Mouse (Mus musculus): ENCODE data around the gene Pnmt. TPM values are rescaled to one million over a fixed set of nuclear protein-coding genes. Genes with fewer than 3 reads are reported as not detected.

Gene Pnmt
- total RNA-seq, 2 experiments from 2014 or later: 0.41 to 0.61 TPM

DNA sequence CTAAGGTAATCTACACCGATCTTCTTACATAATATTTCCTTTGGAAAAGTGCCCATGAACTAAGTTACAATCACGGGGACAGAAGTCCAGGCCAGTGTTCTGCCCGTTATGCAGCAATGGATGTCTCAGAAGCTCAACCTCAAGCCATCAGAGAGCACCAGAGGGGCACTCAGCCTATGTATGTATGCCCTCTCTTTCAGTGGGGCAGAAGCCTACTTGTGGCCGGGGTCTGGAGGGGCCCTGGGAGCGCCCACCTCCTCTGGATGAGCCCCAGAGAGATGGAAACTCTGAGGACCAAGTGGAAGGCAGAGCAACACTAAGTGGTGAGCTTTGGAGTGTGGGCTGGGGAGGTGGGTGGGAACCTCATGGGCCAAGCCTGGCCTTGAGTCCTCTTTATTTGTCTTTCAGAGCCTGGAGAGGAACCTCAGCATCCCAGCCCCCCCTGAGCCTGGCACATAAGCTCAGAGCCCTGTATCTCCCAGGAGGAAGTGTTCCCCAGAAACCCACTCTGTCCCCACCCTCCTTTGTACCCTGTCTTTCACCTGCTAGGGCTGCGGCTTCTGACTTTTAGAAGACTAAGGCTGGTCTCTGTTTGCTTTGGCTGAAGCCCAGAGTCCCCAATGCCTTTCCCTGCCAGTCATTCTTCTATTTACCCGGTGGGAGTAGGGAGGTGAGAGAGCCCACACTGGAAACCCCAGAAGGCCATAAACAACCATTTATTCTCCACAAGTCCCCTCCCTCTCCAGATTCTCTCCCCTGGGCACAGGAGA is 29.4 kb upstream of the Pnmt start:
- no peak for DNase-seq
- intact Hi-C loops (cut with DNase I): no loop called here

DNA sequence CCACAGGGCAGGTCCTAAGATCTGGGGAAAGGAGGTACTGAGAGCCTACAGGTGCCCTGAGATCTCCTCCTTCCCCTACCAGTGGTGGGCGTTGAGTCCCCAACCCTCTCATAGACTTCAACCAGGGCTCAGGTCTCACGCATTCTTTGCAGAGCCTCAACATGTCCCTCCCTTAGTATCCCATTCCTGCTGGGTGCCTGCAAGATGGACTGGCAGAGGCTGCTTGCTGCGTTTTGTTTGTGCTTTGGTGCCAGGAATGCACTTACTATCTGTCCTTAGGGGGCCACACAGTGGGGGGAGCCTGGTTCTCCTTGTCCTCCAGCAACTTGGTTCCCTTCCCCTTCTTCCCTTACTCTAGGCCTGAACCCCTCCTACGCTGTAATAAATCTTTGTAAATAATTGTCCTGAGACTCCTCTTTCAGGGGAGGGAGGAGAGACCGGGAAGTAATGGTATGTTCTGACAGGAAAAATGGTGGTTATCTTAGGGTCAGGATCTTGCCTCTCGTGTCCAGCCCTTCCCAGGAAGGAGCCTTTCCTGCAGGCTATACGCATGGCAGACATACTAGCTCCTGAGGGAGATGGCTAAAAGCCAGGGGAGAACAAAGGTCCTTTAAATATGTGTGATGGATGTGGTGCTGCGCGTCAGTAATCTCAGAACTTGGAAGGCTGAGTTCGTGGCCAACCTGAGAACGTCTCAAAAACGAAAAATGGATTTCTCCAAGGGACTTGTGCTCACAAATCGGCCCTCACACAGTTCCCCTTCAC is 28.7 kb upstream of the Pnmt start:
- intact Hi-C loops (cut with DNase I): no loop called here
- no peak for DNase-seq

GRCm38 (mm10) chr11:98358161-98359083 is 27.8 kb upstream of the Pnmt start, which contains the start of gene Stard3:
TSS of gene Stard3 (plus strand) at chr11:98358368.
- DNase-seq: peak; percentile 90 to 92
- intact Hi-C loops (cut with DNase I): no loop called here

DNA sequence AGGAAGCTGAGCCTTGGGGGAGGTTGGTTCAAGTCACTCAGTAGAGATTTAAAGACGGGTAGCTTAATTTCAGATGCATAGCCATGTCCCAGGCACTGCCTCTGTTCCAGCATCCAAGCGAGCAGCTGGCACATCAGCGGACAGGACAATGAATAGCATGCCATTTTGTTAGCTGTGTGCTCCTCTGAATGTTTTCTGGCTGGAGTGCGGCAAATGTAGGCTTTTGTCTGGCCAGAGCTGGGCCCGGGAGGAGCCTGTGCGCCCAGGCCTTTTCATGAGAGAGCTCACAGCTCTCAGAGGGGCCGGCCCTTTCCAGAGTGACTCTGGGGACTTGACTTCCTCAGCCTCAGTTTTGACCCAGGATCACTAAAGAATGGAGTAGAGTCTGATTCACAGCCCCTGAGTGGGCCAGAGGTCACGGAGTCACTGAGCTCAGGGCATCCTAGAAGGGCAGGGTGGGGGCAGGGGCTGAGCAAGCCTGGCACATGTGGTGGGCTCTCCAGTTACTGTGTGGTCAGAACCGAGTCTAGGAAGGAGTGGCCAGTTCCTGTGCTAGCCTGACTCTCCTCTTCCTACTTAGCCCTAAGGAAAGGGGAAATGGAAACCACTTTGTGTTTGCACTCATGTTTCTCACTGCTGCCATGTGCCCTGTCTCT is 25.3 kb upstream of the Pnmt start:
- no peak for DNase-seq
- intact Hi-C loops (cut with DNase I): no loop called here

GRCm38 (mm10) chr11:98363817-98364216 is 22.4 kb upstream of the Pnmt start:
- intact Hi-C loops (cut with DNase I): no loop called here
- DNase-seq: no peak

DNA sequence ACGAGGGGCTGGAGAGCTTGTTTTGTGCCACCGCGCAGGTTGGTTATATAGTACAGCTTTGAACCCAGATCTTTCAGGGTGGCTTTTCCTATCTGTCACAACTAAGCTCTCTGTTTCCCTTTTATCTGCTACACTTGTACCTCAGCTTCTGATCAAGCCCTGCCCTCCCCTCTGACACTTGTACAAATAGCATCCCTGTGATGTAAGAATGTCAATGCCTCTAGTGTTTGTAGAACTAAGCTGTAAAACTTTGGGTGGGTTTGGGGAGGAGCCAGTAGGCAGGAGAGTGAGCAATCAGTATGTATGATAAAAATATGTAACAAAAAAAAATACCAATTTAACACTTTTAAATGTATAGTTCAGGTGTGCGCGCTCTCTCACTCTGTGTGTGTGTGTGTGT is 21.8 kb upstream of the Pnmt start:
- no peak for DNase-seq
- intact Hi-C loops (cut with DNase I): no loop called here

- DNase-seq: no peak
- intact Hi-C loops (cut with DNase I): no loop called here
Observed at GRCm38 (mm10) chr11:98366290-98366689, 20.0 kb upstream of the Pnmt start.

- intact Hi-C loops (cut with DNase I): no loop called here
Observed at GRCm38 (mm10) chr11:98367171-98367862, 18.9 kb upstream of the Pnmt start.

GRCm38 (mm10) chr11:98367863-98368186 is 18.4 kb upstream of the Pnmt start:
- DNase-seq: no peak
- intact Hi-C loops (cut with DNase I): no loop called here

More at GRCm38 (mm10) chr11:98367171-98367862, 18.9 kb upstream of the Pnmt start:
- DNase-seq: no peak

DNA sequence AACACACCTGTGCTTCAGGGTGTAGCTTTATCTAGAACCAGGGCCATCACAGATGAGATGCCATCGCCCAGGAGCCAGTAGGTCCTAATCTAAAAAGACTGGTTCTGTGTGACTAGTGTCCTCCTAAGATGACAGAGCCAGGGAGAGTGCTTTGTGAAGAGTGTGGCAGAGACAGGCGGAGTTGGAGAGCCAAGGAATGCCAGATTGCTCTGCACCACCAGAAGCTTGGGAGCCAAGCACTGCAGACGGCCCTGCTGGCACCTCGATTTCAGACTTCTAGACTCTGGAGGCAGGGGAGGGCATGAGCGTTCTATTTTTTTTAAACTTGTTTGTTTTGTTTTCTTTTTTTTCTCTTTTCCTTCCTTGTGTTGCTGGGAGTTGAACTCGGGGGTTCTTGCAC is 16.9 kb upstream of the Pnmt start:
- intact Hi-C loops (cut with DNase I): no loop called here
- DNase-seq: no peak

DNA sequence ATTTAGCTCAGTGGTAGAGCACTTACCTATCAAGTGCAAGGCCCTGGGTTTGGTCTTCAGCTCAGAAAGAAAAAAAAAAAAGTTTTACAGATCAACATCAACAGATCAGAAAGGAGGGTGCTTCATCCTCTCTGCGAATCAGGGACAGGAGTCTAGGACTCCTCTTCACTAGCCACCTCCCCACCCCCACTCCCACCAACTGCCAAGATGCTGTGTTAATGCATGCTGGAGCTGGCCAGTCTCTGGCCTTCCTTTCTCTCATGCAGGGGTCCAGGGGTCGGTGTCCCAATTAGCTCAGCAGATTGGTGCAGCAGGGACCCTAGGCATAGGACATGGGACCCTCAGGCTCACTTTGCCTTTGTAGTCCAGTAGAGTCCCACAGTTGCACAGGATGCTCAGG is 15.7 kb upstream of the Pnmt start:
- intact Hi-C loops (cut with DNase I): no loop called here
- no peak for DNase-seq

DNA sequence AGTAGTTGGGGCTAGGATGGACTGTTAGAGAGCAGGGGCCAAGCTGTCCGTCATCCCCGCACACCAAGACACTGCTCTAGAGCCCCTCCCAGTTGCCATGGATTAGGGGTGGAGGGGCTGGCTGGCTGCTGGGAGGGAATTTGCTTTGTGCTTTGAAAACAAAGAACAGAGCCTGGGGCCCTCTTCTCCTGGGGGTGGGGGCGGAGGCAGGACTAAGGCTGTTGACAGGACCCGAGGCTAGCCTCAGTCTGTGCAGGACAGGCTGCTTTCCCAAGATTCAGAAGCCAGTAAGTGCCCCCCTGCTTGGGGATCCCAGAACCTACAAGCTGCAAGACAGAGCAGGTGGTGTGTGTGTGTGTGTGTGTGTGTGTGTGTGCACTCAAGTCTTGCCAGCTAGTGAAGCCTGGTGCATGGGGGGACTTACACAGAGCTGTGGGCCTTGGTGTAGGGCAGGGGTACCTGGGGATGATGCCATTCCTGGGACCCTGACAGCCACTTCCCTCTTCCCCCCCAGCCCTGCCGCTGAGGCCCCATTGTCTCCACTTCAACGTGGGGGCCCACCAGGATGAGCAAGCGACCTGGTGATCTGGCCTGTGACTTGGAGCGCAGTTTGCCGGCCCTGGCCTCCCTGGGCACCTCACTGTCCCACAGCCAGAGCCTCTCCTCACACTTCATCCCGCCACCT is 14.6 kb upstream of the Pnmt start:
- no peak for DNase-seq
- intact Hi-C loops (cut with DNase I): loop anchor here (2.0 kb wide), 2 partner anchors 17 to 29 kb away; no protein-coding TSS in a partner anchor

GRCm38 (mm10) chr11:98372406-98372805 is 13.8 kb upstream of the Pnmt start:
- peak; percentile 63 to 83 for DNase-seq
- intact Hi-C loops (cut with DNase I): loop anchor here (2.0 kb wide), 2 partner anchors 16 to 30 kb away; no protein-coding TSS in a partner anchor

DNA sequence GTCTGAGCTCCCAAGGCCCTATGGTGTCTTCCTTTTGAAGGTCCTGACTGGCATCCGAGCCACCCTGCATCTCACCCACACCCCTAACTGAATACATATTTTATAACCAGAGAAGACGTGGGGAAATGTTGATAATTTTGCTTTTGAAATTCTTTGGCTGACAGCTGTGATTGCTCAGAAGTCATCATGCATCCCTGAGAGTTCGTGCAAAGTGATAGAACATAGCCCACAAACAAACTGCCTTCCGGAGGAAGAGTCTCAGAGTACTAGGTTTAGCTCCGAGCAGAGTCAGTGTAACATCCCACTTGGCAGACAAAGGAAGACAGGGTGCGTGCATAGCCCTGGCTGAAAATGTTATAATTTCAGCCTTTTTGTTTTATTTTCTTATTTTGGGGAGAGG is 13.0 kb upstream of the Pnmt start:
- DNase-seq: no peak
- intact Hi-C loops (cut with DNase I): loop anchor here (2.0 kb wide), 2 partner anchors 16 to 30 kb away; no protein-coding TSS in a partner anchor

DNA sequence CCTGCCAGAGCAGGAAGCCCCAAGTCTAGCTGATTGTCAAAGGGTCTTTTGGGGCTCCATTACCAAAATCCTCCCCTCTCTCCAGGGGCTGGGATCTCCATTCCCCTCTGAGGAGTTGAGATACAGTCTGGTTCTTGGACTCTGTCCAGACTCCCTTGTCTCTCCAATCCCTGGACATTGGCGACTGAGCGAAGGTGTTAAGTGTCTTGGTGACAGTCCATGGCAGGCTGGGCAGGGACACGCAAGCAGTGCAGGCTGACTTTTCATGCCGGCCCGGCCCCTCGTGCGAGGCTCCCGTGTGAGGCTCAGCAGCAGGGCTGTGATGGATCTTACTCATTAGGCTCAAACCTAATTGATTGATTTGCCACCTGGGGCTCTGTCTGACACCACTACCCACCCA is 12.0 kb upstream of the Pnmt start:
- intact Hi-C loops (cut with DNase I): no loop called here
- peak; percentile 47 to 68 for DNase-seq

- no peak for DNase-seq
- intact Hi-C loops (cut with DNase I): no loop called here
Observed at GRCm38 (mm10) chr11:98376756-98377155, 9.5 kb upstream of the Pnmt start.

DNA sequence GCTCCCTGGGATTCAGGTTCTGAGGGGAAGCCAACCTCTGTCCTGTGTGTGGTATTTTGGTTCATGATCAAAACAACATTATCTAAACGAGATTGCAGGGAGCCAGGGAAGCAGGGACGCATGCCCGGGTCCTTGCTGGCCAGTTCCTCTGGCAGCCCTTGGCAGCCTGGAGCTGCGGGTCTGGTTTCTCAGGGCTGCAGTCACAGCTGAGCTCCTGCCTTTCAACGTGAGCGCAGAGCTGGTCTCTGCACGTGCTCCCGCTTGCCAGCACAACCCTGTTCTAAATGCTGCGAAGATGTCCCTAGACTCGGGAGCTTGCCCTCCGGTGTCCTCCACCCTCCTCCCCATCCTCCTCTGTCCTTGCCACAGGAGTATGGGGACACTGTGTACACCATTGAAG is 8.5 kb upstream of the Pnmt start:
- DNase-seq: peak; percentile 56 to 65
- intact Hi-C loops (cut with DNase I): no loop called here

- DNase-seq: peak; percentile 40 to 48
- intact Hi-C loops (cut with DNase I): no loop called here
Observed at GRCm38 (mm10) chr11:98379379-98379778, 6.9 kb upstream of the Pnmt start.

GRCm38 (mm10) chr11:98380106-98380505 is 6.1 kb upstream of the Pnmt start:
- peak; percentile 45 to 63 for DNase-seq
- intact Hi-C loops (cut with DNase I): no loop called here

Measured in heart, postnatal 14 days (tissue).